Mouse (Mus musculus) G1E-ER4 (cell line): ENCODE data around the gene Frs2. TPM values are rescaled to one million over a fixed set of nuclear protein-coding genes. Genes with fewer than 3 reads are reported as not detected.

Experiments used
- GATA1 ChIP-seq: IDR thresholded peaks from one replicate; pipeline ENCODE4 v1.8.0; 2012; ENCODE audit warnings: low read length, inconsistent platforms
- polyA plus RNA-seq: library from polyadenylated mRNA; stranded (reverse); fragments of >175 nt; gene quantifications from 2 replicates; pipeline ENCODE4 v1.2.3, GENCODE M21; 2012

Frs2 gene
- polyA plus RNA-seq, 1 experiment = 20.7 TPM

GRCm38 (mm10) chr10:117033785-117034184 is 114.5 kb downstream of the Frs2 start:
- TF ChIP-seq GATA1 = no peak

GRCm38 (mm10) chr10:117031160-117031559 is 117.2 kb downstream of the Frs2 start:
- TF ChIP-seq GATA1 = no peak

GRCm38 (mm10) chr10:117026176-117026575 is 122.2 kb downstream of the Frs2 start:
- no peak for TF ChIP-seq GATA1

- TF ChIP-seq GATA1 = no peak
These were observed 124.6 kb downstream of the Frs2 start for GRCm38 (mm10) chr10:117023693-117024092.

GRCm38 (mm10) chr10:117021020-117021754 is 127.1 kb downstream of the Frs2 start:
- no peak for TF ChIP-seq GATA1

Other genes with a start within 250 kb of the Frs2 start
- gene Rab3ip, start 197.8 kb downstream of the Frs2 start, polyA plus RNA-seq = 16.3 and 21.2 TPM in 2 replicates
- gene Gm10271, start 175.9 kb downstream of the Frs2 start, polyA plus RNA-seq = not detected in 2 replicates
- not detected in 2 replicates for gene Best3, start 162.2 kb downstream of the Frs2 start, polyA plus RNA-seq
- gene Lrrc10, start 103.2 kb downstream of the Frs2 start, polyA plus RNA-seq = 0.06 and 0.15 TPM in 2 replicates
- gene Cct2, start 84.7 kb downstream of the Frs2 start, polyA plus RNA-seq = 17.6 and 25.9 TPM in 2 replicates
- gene Yeats4, start 76.0 kb upstream of the Frs2 start, polyA plus RNA-seq = 91.6 and 133 TPM in 2 replicates
- not detected in 2 replicates for gene 9530003J23Rik, start 90.2 kb upstream of the Frs2 start, polyA plus RNA-seq
- gene Lyz2, start 133.8 kb upstream of the Frs2 start, polyA plus RNA-seq = not detected in 2 replicates
- not detected in 2 replicates for gene Lyz1, start 144.3 kb upstream of the Frs2 start, polyA plus RNA-seq
- gene Cpsf6, start 231.5 kb upstream of the Frs2 start, polyA plus RNA-seq = 363 and 409 TPM in 2 replicates